11 mouse cellular contexts compared by ENCODE assay signal in the genomic region with DNA sequence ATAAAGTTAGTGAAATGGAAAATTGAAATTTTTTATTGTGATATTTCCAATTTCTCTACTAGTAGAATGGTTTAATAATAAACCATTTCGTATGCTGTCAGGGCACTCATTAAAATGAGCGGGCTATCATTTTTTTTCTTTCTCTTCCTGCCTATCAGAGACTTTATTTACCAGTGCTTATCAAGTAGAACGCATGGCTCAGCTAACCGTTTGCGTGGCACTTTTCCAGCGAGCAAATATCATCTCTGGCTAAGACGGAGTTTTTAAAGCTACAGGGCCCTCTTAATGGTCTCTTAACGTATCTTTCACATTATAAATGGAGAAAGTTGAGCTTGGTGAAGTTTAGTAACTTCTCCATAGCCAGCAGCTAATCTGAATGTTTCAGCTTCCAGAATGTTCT. TPM values are rescaled to one million over a fixed set of nuclear protein-coding genes. Genes with fewer than 3 reads are reported as not detected.
DNase-seq lines count a peak whose midpoint lies in the region; ATAC-seq and TF ChIP-seq lines count a peak whose summit lies in the region.
"Had no signal": no experiment of that assay in that cellular context is flagged by ENCODE, and none has a peak within 500 bp of the region (broad histone marks: within the 10 kb centered on the region; RNA-seq: fewer than 3 reads in every experiment).

No protein-coding gene starts in this region.

- H3K27me3 ChIP-seq in embryonic facial prominence, embryonic 14.5 days (replicated peaks; ENCODE audit: control insufficient read depth, insufficient read depth, low read length) = no peaks in the 10 kb centered on the region
- H3K27me3 ChIP-seq in embryonic facial prominence, embryonic 10.5 days (replicated peaks; ENCODE audit: low read depth, poor library complexity, severe bottlenecking) = no peaks in the 10 kb centered on the region
- H3K27me3 ChIP-seq in liver, adult 2 months (ENCODE audit: control insufficient read depth, insufficient read depth, low read length) = no peaks in the 10 kb centered on the region
- no peaks in the 10 kb centered on the region for H3K27me3 ChIP-seq in liver, embryonic 12.5 days (replicated peaks)
- H3K27me3 ChIP-seq in intestine, embryonic 15.5 days (replicated peaks) = no peaks in the 10 kb centered on the region

- 51% methylated on average over 8 of the region's 8 CpGs for WGBS in embryonic facial prominence, embryonic 14.5 days
- WGBS in embryonic facial prominence, embryonic 10.5 days = 90% methylated on average over 8 of the region's 8 CpGs
- WGBS in liver, adult 2 months = 5% methylated on average over 8 of the region's 8 CpGs
- 51% methylated on average over 8 of the region's 8 CpGs for WGBS in liver, embryonic 12.5 days (ENCODE audit: insufficient replicate concordance)
- 17% methylated on average over 8 of the region's 8 CpGs for WGBS in intestine, embryonic 15.5 days

- no peak for ATAC-seq in embryonic facial prominence, embryonic 14.5 days (ENCODE audit: low read depth)
- no peak for ATAC-seq in liver, embryonic 12.5 days
- ATAC-seq in intestine, embryonic 15.5 days = peak; percentile 63
- ATAC-seq: hindbrain, postnatal 0 days; midbrain, embryonic 16.5 days had no signal

- TF ChIP-seq POLR2A in liver, adult 2 months (IDR thresholded peaks at IDR 0.05; ENCODE audit: extremely low read depth, insufficient read depth, low read length) = no peak

- no peaks in the 10 kb centered on the region for H3K9me3 ChIP-seq in embryonic facial prominence, embryonic 14.5 days (ENCODE audit: control insufficient read depth, low read length)
- no peaks in the 10 kb centered on the region for H3K9me3 ChIP-seq in embryonic facial prominence, embryonic 10.5 days
- H3K9me3 ChIP-seq in liver, embryonic 12.5 days (replicated peaks) = no peaks in the 10 kb centered on the region
- no peaks in the 10 kb centered on the region for H3K9me3 ChIP-seq in intestine, embryonic 15.5 days

- H3K36me3 ChIP-seq in embryonic facial prominence, embryonic 14.5 days (ENCODE audit: control insufficient read depth, insufficient read depth, low read length) = no peaks in the 10 kb centered on the region
- no peaks in the 10 kb centered on the region for H3K36me3 ChIP-seq in embryonic facial prominence, embryonic 10.5 days (replicated peaks)
- no peaks in the 10 kb centered on the region for H3K36me3 ChIP-seq in liver, adult 2 months (ENCODE audit: control insufficient read depth, insufficient read depth, low read length)
- no peaks in the 10 kb centered on the region for H3K36me3 ChIP-seq in liver, embryonic 12.5 days
- no peaks in the 10 kb centered on the region for H3K36me3 ChIP-seq in intestine, embryonic 15.5 days

- no peak overlapping the region for H3K9ac ChIP-seq in embryonic facial prominence, embryonic 14.5 days (ENCODE audit: low read depth, low read length)
- H3K9ac ChIP-seq in liver, adult 2 months (ENCODE audit: low read depth, low read length) = no peak overlapping the region
- no peak overlapping the region for H3K9ac ChIP-seq in liver, embryonic 12.5 days
- H3K9ac ChIP-seq in intestine, embryonic 15.5 days = no peak overlapping the region

- no peak overlapping the region; the same call in 1 of the 2 replicates for H3K4me2 ChIP-seq in embryonic facial prominence, embryonic 14.5 days (ENCODE audit: low read depth, low read length)
- no peak overlapping the region for H3K4me2 ChIP-seq in liver, embryonic 12.5 days
- H3K4me2 ChIP-seq in intestine, embryonic 15.5 days (replicated peaks) = no peak overlapping the region

- no peak for TF ChIP-seq CTCF in liver, adult 2 months (IDR thresholded peaks at IDR 0.05; ENCODE audit: low read depth, low read length)

- DNase-seq in embryonic facial prominence, embryonic 14.5 days (ENCODE audit: low spot score) = peak; percentile 61
- no peak for DNase-seq in embryonic facial prominence, embryonic 10.5 days (ENCODE audit: low spot score)
- peak; percentile 92 for DNase-seq in liver, adult 2 months (ENCODE audit: extremely low read depth, low read depth, low spot score)
- peak; percentile 43 to 48 for DNase-seq in lung, postnatal 4 days
- no peak for DNase-seq in cerebellum, adult 11-12 months
- DNase-seq in right cerebral cortex, postnatal 25 days = no peak

- H3K79me2 ChIP-seq in liver, adult 2 months (ENCODE audit: control insufficient read depth, insufficient read depth, low read length) = no peaks in the 10 kb centered on the region

- H3K4me3 ChIP-seq in embryonic facial prominence, embryonic 14.5 days (ENCODE audit: low read depth, low read length) = no peak overlapping the region
- H3K4me3 ChIP-seq in embryonic facial prominence, embryonic 10.5 days = no peak overlapping the region
- peak overlapping the region; percentile 24; the same call in 1 of the 2 replicates for H3K4me3 ChIP-seq in liver, adult 2 months (ENCODE audit: insufficient read depth, low read depth, low read length)
- H3K4me3 ChIP-seq in liver, embryonic 12.5 days = no peak overlapping the region
- H3K4me3 ChIP-seq in intestine, embryonic 15.5 days (replicated peaks) = no peak overlapping the region
- H3K4me3 ChIP-seq: erythroblast, embryonic 14.5 days had no signal

- H3K27ac ChIP-seq in embryonic facial prominence, embryonic 14.5 days (replicated peaks; ENCODE audit: low read depth, low read length) = 0 out of 2 replicates have a peak overlapping the region, but pooled peaks have one; percentile 55
- no peak overlapping the region for H3K27ac ChIP-seq in embryonic facial prominence, embryonic 10.5 days (replicated peaks)
- no peak overlapping the region for H3K27ac ChIP-seq in liver, adult 2 months (replicated peaks; ENCODE audit: insufficient read depth, low read depth, low read length)
- no peak overlapping the region for H3K27ac ChIP-seq in liver, embryonic 12.5 days
- H3K27ac ChIP-seq in intestine, embryonic 15.5 days = peak overlapping the region; percentile 4; the same call in 1 of the 2 replicates
- H3K27ac ChIP-seq: hindbrain, postnatal 0 days had no signal

- H3K4me1 ChIP-seq in embryonic facial prominence, embryonic 14.5 days (ENCODE audit: control insufficient read depth, insufficient read depth, low read length) = peaks cover 7% of the 10 kb centered on the region; the same call in 1 of the 2 replicates
- no peaks in the 10 kb centered on the region for H3K4me1 ChIP-seq in embryonic facial prominence, embryonic 10.5 days
- H3K4me1 ChIP-seq in liver, adult 2 months (ENCODE audit: control insufficient read depth, insufficient read depth, low read length) = peaks cover 1% of the 10 kb centered on the region
- no peaks in the 10 kb centered on the region for H3K4me1 ChIP-seq in liver, embryonic 12.5 days
- 0 out of 2 replicates have a peak, but pooled peaks cover 3% of the 10 kb centered on the region for H3K4me1 ChIP-seq in intestine, embryonic 15.5 days (replicated peaks)

RNA-seq across cellular contexts. Expression of a gene that starts 44.0 kb away (rescaled TPM):
- polyA plus RNA-seq in embryonic facial prominence, embryonic 14.5 days (2014; fragmentation: Nextera tagmentation; extraction: Ambion mirVana) = 27.7 and 28.0 TPM in 2 replicates
- 17.1 and 19.3 TPM in 2 replicates for polyA plus RNA-seq in embryonic facial prominence, embryonic 10.5 days (2016; fragmentation: Nextera tagmentation; extraction: Ambion mirVana)
- total RNA-seq in liver, adult 2 months (2014; rRNA removed) = 45.2 and 47.9 TPM in 2 replicates
- polyA plus RNA-seq in liver, adult 2 months (2012; rRNA removed) = 14.3 and 17.4 TPM in 2 replicates
- 8.8 and 9.0 TPM in 2 replicates for polyA plus RNA-seq in liver, embryonic 12.5 days (2016; fragmentation: Nextera tagmentation; extraction: Ambion mirVana)
- polyA plus RNA-seq in intestine, embryonic 15.5 days (2015; fragmentation: Nextera tagmentation; extraction: Ambion mirVana) = 19.6 and 20.8 TPM in 2 replicates

Comparison
In these comparisons a context has a peak if more than half of its experiments do, and no peak if none do; other contexts are left out.
1. DNase-seq: peak in embryonic facial prominence, embryonic 14.5 days (single experiment), liver, adult 2 months (single experiment) and lung, postnatal 4 days (2 of 2); none in embryonic facial prominence, embryonic 10.5 days (single experiment), cerebellum, adult 11-12 months (single experiment) and right cerebral cortex, postnatal 25 days (single experiment).
2. H3K27ac ChIP-seq: peak in embryonic facial prominence, embryonic 14.5 days (single experiment) and intestine, embryonic 15.5 days (single experiment); none in embryonic facial prominence, embryonic 10.5 days (single experiment), liver, adult 2 months (single experiment) and liver, embryonic 12.5 days (single experiment).